Mouse (Mus musculus): ENCODE results near the gene Fmn2.

DNA sequence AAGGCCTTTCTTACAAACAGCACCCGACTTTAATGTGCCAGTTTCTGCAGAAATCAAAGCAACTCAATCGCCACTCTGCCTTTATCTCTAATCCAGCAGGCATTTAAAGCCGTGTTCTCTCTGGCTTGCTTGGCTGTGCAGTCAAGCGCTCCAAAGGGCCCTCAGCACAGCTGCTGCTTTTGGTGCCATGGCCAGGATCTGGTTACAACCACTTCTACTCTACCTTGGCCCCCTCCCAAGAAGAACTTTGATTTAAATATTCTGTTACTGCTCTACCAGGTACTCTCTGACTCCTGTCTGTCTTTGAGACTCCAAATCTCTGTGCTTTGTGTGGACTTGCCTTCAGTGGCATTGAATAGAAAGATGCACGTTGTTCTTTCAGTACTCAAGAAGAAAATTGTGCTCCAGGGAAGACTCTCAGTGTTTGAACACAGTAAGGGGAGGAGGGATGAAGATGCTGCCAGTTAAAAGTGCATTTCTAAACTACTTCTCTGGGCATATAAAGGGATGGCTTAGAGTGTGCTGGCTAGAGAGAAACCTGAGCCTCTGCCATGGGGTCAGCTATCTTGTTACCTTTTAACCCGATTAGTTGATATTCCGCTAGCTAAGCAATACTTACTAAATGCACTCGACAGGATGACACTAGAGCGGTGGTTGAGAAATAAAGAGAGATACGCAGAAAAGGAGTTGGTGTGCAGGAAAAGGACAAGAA lies 358.9 kb downstream of the Fmn2 start:
- no peak for TF ChIP-seq CTCF (IDR thresholded peaks at IDR 0.05; ENCODE audit: insufficient read depth, low read length)
- TF ChIP-seq POLR2A (IDR thresholded peaks at IDR 0.05; ENCODE audit: borderline replicate concordance, extremely low read depth, low read depth, low read length): no peak

Measured in lung, adult 2 months (tissue).